ENCODE assay signal across 19 mouse cellular contexts in genomic region chr3:27449447-27449846, GRCm38 (mm10).
"Had no signal": no experiment of that assay in that cellular context is flagged by ENCODE, and none has a peak within 500 bp of the region (broad histone marks: within the 10 kb centered on the region; RNA-seq: fewer than 3 reads in every experiment).

No protein-coding gene starts in this region.

- H3K27me3 ChIP-seq: liver, embryonic 13.5 days; midbrain, embryonic 13.5 days; neural tube, embryonic 13.5 days had no signal

- H3K4me3 ChIP-seq: left cerebral cortex, adult 2 months; liver, embryonic 13.5 days; midbrain, embryonic 13.5 days; myocyte; neural tube, embryonic 13.5 days had no signal

- H3K9me3 ChIP-seq: liver, embryonic 13.5 days; midbrain, embryonic 13.5 days; neural tube, embryonic 13.5 days had no signal

- ATAC-seq: intestine, embryonic 16.5 days; midbrain, embryonic 13.5 days; midbrain, embryonic 16.5 days had no signal

- H3K4me1 ChIP-seq: liver, embryonic 13.5 days; midbrain, embryonic 13.5 days; neural tube, embryonic 13.5 days had no signal

- DNase-seq: kidney, adult 18-20 months; kidney, adult 9 months; kidney, postnatal 14 days; kidney, postnatal 4 days; layer of hippocampus, postnatal 36 days; liver, embryonic 13.5 days; lung, adult 2 months; retina, postnatal 1 day; right cerebral cortex, postnatal 4 days; thymus, adult 2 months; thymus, postnatal 14 days; thymus, postnatal 4 days had no signal

- H3K27ac ChIP-seq: left cerebral cortex, adult 2 months; liver, embryonic 13.5 days; macrophage; midbrain, embryonic 13.5 days; neural tube, embryonic 13.5 days had no signal
